Mouse (Mus musculus): ENCODE data around the gene Sf3a3.
"Not testable (repeated sequence)": the region's sequence is repeated elsewhere in the genome, so short reads cannot be mapped to it uniquely, and the experiment has no call there.

Gene Sf3a3

DNA sequence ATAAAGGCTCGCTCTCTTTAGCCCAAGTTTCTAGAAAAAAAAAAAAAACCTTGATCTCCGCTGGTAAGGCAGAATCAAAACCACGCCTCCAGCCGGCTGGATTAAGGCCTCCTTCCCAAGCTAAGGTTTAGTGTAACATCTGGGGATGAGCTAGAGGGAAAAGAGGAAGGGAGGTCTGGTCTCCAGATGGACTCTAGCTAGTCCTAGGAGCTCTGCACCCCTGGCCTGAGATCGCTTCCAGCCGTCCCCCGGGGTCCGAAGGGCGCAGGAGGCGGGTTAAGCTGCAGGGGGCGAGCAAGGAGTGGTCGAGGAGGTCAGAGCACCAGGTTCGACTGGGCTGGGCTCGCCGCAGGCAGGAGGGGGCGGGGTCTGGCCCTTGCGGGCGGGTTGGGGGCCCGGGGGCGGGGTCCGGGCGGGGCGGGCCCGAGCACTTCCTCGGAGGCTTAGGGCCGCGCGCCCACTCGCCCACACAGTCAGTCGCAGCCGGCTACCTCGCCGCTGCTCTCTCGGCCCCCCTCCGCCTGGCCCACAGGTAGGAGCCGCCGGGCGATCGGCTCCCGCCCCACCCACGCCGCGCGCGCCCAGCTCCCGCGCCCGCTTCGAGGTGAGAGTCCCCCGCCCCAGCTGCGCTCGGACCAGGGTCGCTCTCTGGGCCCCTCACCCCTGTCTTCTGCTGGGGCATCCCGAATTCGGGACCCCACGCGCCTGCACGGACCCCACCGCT, 14.2 kb upstream of the Sf3a3 start, which contains the start of gene Fhl3:
Gene Fhl3, plus strand, starts transcription at position 454 of the 724 bp plus-strand sequence.
- peak; percentile 77 to 80 for DNase-seq

GRCm38 (mm10) chr4:124701052-124701845, 13.3 kb upstream of the Sf3a3 start:
- DNase-seq, result peak; percentile 46 to 50

DNA sequence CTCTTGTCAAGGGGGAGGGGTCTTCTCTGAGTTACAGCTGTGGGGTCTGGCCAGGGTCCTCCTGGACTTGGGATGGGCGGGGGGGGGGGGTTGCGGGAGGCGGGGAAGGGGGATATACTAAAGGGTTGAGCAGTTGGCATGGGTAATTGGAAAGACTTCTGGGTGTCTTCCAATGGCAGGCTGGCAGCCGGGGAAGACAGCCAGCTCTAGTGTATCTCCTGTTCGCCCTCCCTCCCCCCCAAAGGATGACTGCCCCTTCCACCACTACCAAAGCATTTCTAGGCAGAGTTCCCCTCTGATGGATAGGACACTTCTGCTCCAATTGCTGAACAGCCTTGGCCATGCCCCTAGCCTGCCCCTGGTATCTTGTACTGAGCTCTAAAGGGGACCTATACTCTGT, 12.7 kb upstream of the Sf3a3 start:
- DNase-seq, result no peak

DNA sequence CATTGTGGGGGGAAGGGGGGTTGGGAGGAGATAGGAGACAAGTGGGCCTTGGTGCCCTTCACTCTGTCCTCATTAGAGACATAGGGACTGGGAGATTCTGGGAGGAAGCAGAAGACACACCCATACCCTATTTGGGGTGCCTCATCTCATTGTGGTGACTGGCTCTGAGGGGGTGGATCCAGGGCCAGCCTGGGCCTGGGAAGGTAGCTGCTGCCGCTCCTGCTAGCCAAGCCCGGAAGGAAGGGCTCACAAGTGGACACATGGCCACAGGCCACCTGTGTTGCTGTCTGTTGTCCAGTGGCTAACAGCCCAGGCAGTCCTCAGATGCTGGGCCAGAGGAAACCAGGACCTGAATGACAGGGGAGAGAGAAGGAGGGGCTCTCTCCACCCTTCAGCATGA, 11.2 kb upstream of the Sf3a3 start:
- peak in 1 of 2 experiments; percentile 26 for DNase-seq

GRCm38 (mm10) chr4:124703881-124704796, 10.4 kb upstream of the Sf3a3 start:
- peak; percentile 36 to 40 for DNase-seq

- DNase-seq, result peak; percentile 72 to 86
Measured at GRCm38 (mm10) chr4:124704797-124705474, 9.6 kb upstream of the Sf3a3 start.

DNA sequence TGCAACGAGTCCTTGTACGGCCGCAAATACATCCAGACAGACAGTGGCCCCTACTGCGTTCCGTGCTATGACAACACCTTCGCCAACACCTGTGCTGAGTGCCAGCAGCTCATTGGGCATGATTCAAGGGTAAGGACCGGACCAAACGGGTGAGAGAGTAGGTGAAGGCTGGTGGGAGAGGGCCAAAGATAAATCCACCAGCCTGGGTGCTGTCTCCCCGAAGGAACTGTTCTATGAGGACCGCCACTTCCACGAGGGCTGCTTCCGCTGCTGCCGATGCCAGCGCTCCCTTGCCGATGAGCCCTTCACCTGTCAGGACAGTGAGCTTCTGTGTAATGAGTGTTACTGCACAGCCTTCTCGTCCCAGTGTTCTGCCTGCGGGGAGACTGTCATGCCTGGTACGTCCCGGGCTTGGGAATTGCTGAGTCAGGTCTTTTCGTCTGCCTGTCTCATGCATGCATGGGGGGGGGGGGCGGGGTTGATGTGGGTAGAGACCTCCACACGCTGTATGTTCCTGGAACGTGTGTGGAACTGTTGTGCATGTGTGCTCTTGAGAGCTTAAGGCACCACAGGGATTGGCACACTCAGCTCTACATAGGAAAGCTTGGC, 8.8 kb upstream of the Sf3a3 start:
- DNase-seq, result no peak

DNA sequence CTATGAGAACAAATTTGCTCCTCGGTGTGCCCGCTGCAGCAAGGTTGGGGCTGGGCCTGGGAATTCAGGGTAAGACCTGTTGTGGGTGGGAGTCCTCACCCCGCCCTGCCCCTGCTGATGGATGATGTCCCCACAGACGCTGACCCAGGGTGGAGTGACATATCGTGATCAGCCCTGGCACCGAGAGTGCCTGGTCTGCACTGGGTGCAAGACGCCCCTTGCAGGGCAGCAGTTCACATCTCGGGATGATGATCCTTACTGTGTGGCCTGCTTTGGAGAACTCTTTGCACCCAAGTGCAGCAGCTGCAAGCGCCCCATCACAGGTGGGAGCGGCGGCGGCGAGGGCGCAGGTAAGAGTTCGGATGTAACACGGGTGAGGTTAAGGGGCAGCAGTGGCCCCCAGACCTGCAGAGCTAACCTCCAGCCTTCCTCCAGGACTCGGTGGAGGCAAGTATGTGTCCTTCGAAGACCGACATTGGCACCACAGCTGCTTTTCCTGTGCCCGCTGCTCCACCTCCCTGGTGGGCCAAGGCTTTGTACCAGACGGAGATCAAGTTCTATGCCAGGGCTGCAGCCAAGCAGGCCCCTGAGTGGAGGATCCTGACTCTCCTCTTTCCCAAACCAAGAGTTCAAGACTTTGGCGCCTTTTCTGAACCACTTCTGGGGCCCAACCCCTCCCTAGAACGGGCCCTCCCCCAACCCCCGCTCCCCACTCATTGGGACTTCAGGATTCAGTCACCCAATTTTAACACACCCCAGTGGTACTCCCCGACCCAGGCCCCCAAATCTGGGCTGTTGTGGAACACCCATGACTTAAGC, 7.0 kb upstream of the Sf3a3 start:
- DNase-seq, result not testable (repeated sequence)

DNA sequence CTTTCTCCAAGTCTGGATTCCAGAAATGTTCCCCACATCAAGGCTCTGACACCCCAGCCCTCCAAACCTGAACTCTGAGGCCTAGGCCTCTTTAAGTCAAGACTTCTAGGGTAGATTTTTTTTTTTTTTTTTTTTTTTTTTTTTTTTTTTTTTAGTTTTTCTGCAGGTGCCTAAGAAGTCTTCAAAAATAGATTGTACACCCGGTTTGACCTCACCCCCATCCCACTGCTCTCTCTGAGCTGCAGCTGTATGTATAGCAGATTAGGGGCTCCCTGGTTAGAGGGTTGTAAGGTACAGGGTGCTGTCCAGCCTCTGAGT, 6.4 kb upstream of the Sf3a3 start:
- not testable (repeated sequence) for DNase-seq

DNA sequence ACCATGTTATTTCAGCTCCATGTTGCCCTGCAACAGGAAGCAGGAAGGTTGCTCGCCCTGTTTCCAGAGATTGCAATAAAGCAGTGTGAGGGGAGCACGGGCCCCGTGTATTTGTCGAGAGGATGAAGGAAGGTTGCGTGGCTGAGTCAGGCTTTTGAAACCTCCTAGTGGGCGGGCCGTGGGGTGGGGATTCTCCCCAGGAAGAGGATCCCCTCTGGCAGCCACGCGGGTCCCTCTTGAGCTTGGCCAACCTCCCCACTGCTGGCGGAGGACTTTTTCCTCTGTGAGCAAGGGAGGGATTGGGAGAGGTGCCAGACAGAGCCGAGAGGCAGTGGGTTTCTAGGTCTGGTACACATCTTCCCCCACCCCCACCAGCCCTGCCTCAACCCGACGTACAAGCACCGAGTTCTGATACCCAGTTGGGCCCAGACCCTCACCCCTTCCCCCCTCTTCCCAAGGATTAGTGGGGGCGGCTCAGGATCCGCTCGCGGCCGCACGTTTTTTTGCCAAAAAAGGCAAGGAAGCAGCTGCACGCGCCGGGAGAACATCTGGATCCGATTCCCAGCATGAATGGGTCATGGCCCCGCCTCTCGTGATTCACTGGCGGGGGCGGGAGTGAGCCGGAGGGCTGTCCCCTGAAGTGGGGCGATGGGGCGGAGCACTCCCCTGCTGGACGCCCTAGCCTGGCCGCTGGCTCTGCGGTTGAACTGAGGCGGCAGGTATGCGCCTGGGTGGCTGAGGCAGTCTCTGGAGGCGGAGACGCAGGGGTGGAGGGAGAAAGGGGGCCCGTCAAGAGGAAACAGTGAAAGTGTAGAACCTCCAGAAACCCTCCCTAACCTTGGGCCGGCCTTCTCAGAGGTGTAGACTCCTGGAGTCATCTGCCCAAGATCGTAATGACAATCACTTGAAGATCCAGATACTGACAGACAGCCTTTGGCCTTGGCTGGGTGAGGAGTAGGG, 5.8 kb upstream of the Sf3a3 start:
- peak; percentile 93 to 96 for DNase-seq

DNA sequence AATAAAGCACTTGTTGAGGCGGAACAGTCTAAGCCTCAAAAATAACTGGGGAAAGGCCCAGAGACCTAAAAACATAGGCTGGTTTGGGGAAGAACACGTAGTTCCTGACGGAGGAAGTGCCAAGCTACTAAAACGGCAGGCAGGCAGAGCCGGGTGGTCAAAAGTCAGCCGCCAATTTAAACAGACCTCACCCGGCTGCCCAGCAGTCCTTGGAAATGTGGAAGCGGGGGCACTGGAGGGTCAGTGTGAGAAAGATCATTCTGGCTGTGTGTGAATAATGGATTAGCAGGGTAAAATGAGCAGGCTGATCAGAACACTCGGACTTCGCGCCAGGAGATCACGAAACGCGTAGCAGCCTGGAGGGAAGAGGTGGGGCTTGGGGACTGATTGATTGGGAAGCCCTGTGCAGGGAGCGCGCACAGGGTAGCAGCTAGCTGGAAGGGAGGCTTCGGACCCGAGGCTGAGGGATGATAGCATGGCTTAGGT, 4.6 kb upstream of the Sf3a3 start:
- peak; percentile 50 to 52 for DNase-seq

- peak in 1 of 2 experiments; percentile 70 for DNase-seq
Measured at GRCm38 (mm10) chr4:124710776-124711291, 3.7 kb upstream of the Sf3a3 start.

DNA sequence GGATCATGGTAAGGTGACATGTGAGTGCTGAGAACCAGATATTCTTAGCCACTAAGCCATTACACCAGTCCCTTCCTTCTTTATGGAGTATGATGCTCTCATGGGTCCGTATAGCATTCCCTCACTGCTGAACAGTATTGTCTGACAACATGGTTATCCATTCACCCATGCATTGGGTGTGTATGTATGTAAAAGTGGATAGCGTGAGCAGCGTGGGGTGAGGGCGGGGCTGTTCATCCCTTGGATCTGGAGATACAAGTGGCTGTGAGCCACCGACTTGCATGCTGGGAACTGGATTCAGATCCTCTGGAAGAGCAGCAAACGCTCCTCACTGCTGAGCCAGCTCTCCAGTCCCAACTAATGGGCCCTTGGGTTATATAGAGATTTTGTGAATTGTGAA, 2.0 kb upstream of the Sf3a3 start:
- DNase-seq, result no peak

GRCm38 (mm10) chr4:124713850-124714249, 726 bp upstream of the Sf3a3 start:
- DNase-seq, result not testable (repeated sequence)

- no peak for DNase-seq
Measured at GRCm38 (mm10) chr4:124719101-124719500, 4.5 kb downstream of the Sf3a3 start.

GRCm38 (mm10) chr4:124726121-124726520, 11.5 kb downstream of the Sf3a3 start:
- DNase-seq, result no peak

- no peak for DNase-seq
Measured at GRCm38 (mm10) chr4:124736952-124737351, 22.4 kb downstream of the Sf3a3 start.

- no peak for DNase-seq
Measured at GRCm38 (mm10) chr4:124737486-124737885, 22.9 kb downstream of the Sf3a3 start.

DNA sequence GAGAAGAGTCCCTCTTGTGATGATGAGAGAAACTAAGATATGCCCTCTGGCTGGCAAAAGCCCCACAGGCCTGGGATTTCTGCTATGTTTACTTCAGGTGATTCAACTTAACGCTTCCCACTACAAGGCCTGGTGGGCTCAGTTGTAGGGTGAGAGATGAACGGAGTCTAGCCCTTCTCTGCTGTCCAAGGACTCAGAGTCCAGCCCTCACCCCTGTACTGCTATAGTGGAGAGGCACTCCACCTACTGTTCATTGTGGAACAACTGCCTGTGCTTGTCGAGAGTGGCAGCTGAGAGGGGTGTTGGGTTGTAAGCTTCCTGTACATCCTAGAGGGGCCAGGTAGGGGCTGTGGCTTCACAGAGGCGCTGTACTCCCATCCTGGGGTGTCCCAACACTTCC, 23.4 kb downstream of the Sf3a3 start:
- DNase-seq, result no peak

DNA sequence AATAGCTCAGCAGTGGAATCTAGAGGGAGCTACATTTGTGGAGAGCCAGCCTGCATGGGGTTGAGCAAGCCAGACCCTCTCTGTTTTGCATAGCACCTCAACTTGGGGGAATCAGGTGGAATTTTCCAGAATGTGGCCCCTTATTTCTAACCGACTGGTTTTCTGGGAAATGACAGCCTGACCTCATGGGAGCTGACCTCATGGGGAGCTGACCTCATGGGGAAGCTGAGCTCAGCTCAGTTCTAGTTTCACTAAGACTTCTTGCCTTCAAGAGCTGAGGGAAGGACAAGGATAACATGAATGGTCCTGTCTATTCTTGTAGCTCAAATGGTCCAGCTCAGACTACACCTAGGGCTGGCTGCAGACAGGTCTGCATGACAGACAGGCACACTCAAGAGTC, 24.2 kb downstream of the Sf3a3 start:
- DNase-seq, result no peak

All from lung, postnatal 4 days (tissue).